Mouse (Mus musculus): ENCODE data around the gene Cel. TPM values are rescaled to one million over a fixed set of nuclear protein-coding genes. Genes with fewer than 3 reads are reported as not detected.

Gene Cel
- total and polyA plus RNA-seq, 3 experiments = not detected

DNA sequence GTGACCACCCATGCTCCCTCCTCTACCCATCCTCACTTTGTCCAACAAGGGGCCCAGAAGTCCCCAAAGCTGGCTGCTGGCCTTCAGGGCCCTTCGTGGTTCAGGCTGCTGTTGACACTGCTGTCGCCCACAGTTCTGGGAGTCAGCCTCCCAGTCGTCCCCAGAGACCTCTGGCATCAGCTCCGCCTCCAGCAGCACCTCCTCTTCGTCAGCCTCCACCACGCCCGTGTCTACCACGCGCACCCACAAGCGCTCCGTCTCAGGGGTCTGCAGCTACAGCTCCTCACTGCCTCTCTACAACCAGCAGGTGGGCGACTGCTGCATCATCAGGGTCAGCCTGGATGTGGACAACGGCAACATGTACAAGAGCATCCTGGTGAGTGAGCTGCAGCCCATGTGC, 14.0 kb downstream of the Cel start:
- Histone ChIP-seq H3K36me3 (replicated peaks in 1 of 2; ENCODE audit: control insufficient read depth in 1 of 2, insufficient read depth in 1 of 2, low read length in 1 of 2) (peaks cover 56 to 95% of the 10 kb centered on the region in 2 experiments), H3K4me3 (replicated peaks in 1 of 3; ENCODE audit: low read depth in 2 of 3, low read length in 2 of 3, poor library complexity in 1 of 3) (no peak overlapping the region), H3K27ac (ENCODE audit: insufficient read depth, low read depth) (no peak overlapping the region), H3K79me2 (replicated peaks; ENCODE audit: control insufficient read depth, extremely low read depth, insufficient read depth, poor library complexity, severe bottlenecking) (no peaks in the 10 kb centered on the region), H3K9me3 (replicated peaks; ENCODE audit: low read length) (no peaks in the 10 kb centered on the region), H3K9ac (ENCODE audit: insufficient read depth, low read depth) (no peak overlapping the region), H3K4me1 (ENCODE audit: control insufficient read depth in 1 of 2, insufficient read depth in 2 of 2) (peaks cover 7 to 24% of the 10 kb centered on the region in 2 experiments), H3K27me3 (replicated peaks) (no peaks in the 10 kb centered on the region), H3K4me2 (ENCODE audit: insufficient read depth, low read depth, poor library complexity, severe bottlenecking) (no peak overlapping the region)
- in situ Hi-C loops (cut with MboI; ENCODE audit: low pct_ligation_motif_present, low pct_unique_long_range_greater_than_20kb, low sequenced_read_pairs) = loop anchor here (5.0 kb wide), 1 partner anchor 37 kb away; the partner anchor contains the start of gene Ralgds
- TF ChIP-seq IRF4 (IDR thresholded peaks at IDR 0.05; ENCODE audit: low read depth, low read length) (no peak), CTCF (conservative IDR thresholded peaks at IDR 0.05 in 1 of 2, IDR thresholded peaks at IDR 0.05 in 1 of 2; ENCODE audit: low read depth in 2 of 2, low read length in 2 of 2) (no peak), ZC3H11A (IDR thresholded peaks at IDR 0.05; ENCODE audit: low read depth, low read length) (no peak), POLR2AphosphoS2 (IDR thresholded peaks at IDR 0.05; ENCODE audit: low read depth, low read length) (no peak), RCOR1 (conservative IDR thresholded peaks at IDR 0.05; ENCODE audit: low read depth, low read length) (no peak), MAFK (IDR thresholded peaks at IDR 0.05; ENCODE audit: insufficient replicate concordance, low read length) (no peak), USF1 (IDR thresholded peaks at IDR 0.05; ENCODE audit: low read depth, low read length) (no peak)
- DNase-seq (ENCODE audit: extremely low read depth) = no peak
- dilution Hi-C loops (cut with MboI; ENCODE audit: extremely low pct_ligation_motif_present, extremely low pct_unique_long_range_greater_than_20kb, low sequenced_read_pairs) = no loop called here

DNA sequence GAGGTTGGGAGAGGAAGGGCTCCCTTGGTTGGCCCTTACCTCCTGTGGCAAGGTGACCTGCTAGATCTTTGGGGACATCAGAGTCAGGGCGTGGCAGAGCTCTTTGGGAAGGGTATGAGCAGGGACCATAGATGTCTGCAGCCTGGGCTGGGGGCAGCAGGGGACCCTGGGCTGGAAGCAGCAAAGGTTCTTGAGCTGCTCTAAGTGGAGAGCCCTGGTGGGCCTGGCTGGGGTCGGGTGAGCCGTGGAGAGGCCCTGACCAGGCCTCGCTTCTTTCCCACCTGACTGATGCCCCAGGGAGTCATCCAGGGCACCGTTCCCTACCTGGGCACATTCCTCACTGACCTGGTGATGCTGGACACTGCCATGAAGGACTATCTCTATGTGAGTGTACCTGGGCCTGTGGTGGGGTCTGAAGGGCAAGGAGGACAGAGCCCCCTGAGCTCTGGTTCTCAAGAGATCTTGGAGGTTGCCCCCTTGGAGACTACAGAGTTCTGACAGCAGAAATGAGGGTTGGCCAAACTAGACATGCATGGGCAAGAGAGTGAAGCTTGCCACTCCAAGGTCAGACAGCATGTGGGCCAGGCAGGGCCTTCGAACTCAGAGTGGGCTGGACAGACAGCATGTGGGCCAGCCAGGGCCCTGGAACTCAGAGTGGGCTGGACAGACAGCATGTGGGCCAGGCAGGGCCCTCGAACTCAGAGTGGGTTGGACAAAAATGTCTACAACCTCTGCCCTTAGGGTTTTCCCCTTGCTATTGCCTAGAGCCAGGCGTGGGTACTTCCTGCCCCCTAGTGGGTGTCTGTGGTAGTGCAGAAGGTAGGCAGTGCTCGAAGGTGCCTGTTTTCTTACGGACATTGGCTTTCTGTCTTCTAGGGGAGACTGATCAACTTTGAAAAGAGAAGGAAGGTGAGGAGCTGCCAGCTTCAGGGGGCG, 15.7 kb downstream of the Cel start:
- no peaks in the 10 kb centered on the region for H3K27me3 ChIP-seq (replicated peaks)
- peak; percentile 88 for DNase-seq (ENCODE audit: extremely low read depth)
- in situ Hi-C loops (cut with MboI; ENCODE audit: low pct_ligation_motif_present, low pct_unique_long_range_greater_than_20kb, low sequenced_read_pairs) = loop anchor here (5.0 kb wide), 1 partner anchor 35 kb away; the partner anchor contains the start of gene Ralgds
- dilution Hi-C loops (cut with MboI; ENCODE audit: extremely low pct_ligation_motif_present, extremely low pct_unique_long_range_greater_than_20kb, low sequenced_read_pairs) = no loop called here
- H3K4me2 ChIP-seq (ENCODE audit: insufficient read depth, low read depth, poor library complexity, severe bottlenecking) = no peak overlapping the region
- H3K9ac ChIP-seq (ENCODE audit: insufficient read depth, low read depth) = no peak overlapping the region
- no peaks in the 10 kb centered on the region for H3K79me2 ChIP-seq (replicated peaks; ENCODE audit: control insufficient read depth, extremely low read depth, insufficient read depth, poor library complexity, severe bottlenecking)
- H3K27ac ChIP-seq (ENCODE audit: insufficient read depth, low read depth) = no peak overlapping the region
- no peaks in the 10 kb centered on the region for H3K9me3 ChIP-seq (replicated peaks; ENCODE audit: low read length)
- H3K36me3 ChIP-seq (replicated peaks in 1 of 2; ENCODE audit: control insufficient read depth in 1 of 2, insufficient read depth in 1 of 2, low read length in 1 of 2) = peaks cover 68 to 96% of the 10 kb centered on the region in 2 experiments
- peaks cover 7 to 35% of the 10 kb centered on the region in 2 experiments for H3K4me1 ChIP-seq (ENCODE audit: control insufficient read depth in 1 of 2, insufficient read depth in 2 of 2)
- H3K4me3 ChIP-seq (replicated peaks in 1 of 3; ENCODE audit: low read depth in 2 of 3, low read length in 2 of 3, poor library complexity in 1 of 3) = no peak overlapping the region
- TF ChIP-seq SIN3A (IDR thresholded peaks at IDR 0.05; ENCODE audit: low read length) = 0 out of 2 replicates have a peak, but pooled peaks have one; percentile 2
- no peak for TF ChIP-seq NRF1 (IDR thresholded peaks at IDR 0.05; ENCODE audit: low read depth, low read length)
- no peak for TF ChIP-seq POLR2AphosphoS2 (IDR thresholded peaks at IDR 0.05; ENCODE audit: low read depth, low read length)
- TF ChIP-seq NELFE (IDR thresholded peaks at IDR 0.05; ENCODE audit: low read depth, low read length) = peak; percentile 35; the same call in 1 of the 2 replicates
- TF ChIP-seq TCF12 (IDR thresholded peaks at IDR 0.05; ENCODE audit: low read depth, low read length) = no peak
- TF ChIP-seq BHLHE40 (IDR thresholded peaks at IDR 0.05; ENCODE audit: low read depth, low read length) = no peak
- no peak for TF ChIP-seq JUN (IDR thresholded peaks at IDR 0.05; ENCODE audit: insufficient read depth, low read depth, low read length)
- no peak for TF ChIP-seq ELF1 (IDR thresholded peaks at IDR 0.05; ENCODE audit: low read depth, low read length)
- 0 out of 2 replicates have a peak, but pooled peaks have one; percentile 52 for TF ChIP-seq IRF4 (IDR thresholded peaks at IDR 0.05; ENCODE audit: low read depth, low read length)
- TF ChIP-seq KAT2A (IDR thresholded peaks at IDR 0.05; ENCODE audit: insufficient replicate concordance, low read length) = no peak
- no peak for TF ChIP-seq USF1 (IDR thresholded peaks at IDR 0.05; ENCODE audit: low read depth, low read length)
- TF ChIP-seq CTCF (conservative IDR thresholded peaks at IDR 0.05 in 1 of 2, IDR thresholded peaks at IDR 0.05 in 1 of 2; ENCODE audit: low read depth in 2 of 2, low read length in 2 of 2) = peak; percentile 90 to 99
- TF ChIP-seq ETS1 (conservative IDR thresholded peaks at IDR 0.05; ENCODE audit: low read depth, low read length) = no peak
- TF ChIP-seq EP300 (IDR thresholded peaks at IDR 0.05; ENCODE audit: low read length) = no peak
- no peak for TF ChIP-seq CHD2 (IDR thresholded peaks at IDR 0.05; ENCODE audit: low read length)
- TF ChIP-seq PAX5 (IDR thresholded peaks at IDR 0.05; ENCODE audit: low read length) = no peak
- TF ChIP-seq MAZ (IDR thresholded peaks at IDR 0.05; ENCODE audit: low read depth, low read length) = no peak
- peak; percentile 27; the same call in 1 of the 2 replicates for TF ChIP-seq MEF2A (IDR thresholded peaks at IDR 0.05; ENCODE audit: borderline replicate concordance, low read depth, low read length)
- TF ChIP-seq USF2 (conservative IDR thresholded peaks at IDR 0.05; ENCODE audit: low read depth, low read length) = no peak
- no peak for TF ChIP-seq POLR2A (IDR thresholded peaks at IDR 0.05; ENCODE audit: low read depth, low read length)
- peak; percentile 90 for TF ChIP-seq ZC3H11A (IDR thresholded peaks at IDR 0.05; ENCODE audit: low read depth, low read length)
- TF ChIP-seq MAX (IDR thresholded peaks at IDR 0.05; ENCODE audit: low read length) = 0 out of 2 replicates have a peak, but pooled peaks have one; percentile 46
- TF ChIP-seq HCFC1 (IDR thresholded peaks at IDR 0.05; ENCODE audit: low read depth, low read length) = no peak
- TF ChIP-seq TBP (conservative IDR thresholded peaks at IDR 0.05; ENCODE audit: low read depth, low read length) = no peak
- TF ChIP-seq JUND (conservative IDR thresholded peaks at IDR 0.05; ENCODE audit: low read depth, low read length) = no peak
- no peak for TF ChIP-seq UBTF (IDR thresholded peaks at IDR 0.05; ENCODE audit: low read depth, low read length)
- no peak for TF ChIP-seq MYC (IDR thresholded peaks at IDR 0.05; ENCODE audit: low read depth, low read length)
- TF ChIP-seq MAFK (IDR thresholded peaks at IDR 0.05; ENCODE audit: insufficient replicate concordance, low read length) = no peak

Measured in CH12.LX (cell line).